Mouse (Mus musculus) cortical plate, adult 2 months (tissue): Measurements from ENCODE around the gene Tmem216. TPM values are rescaled to one million over a fixed set of nuclear protein-coding genes. Genes with fewer than 3 reads are reported as not detected.

Experiments
- H3K27ac ChIP-seq: fragments of 200-500 bp; 2 replicates; pipeline ENCODE4 v1.5.1; 2012; ENCODE audit warnings: low read length, control low read depth, inconsistent platforms; ENCODE audit not compliant: insufficient read depth
- H3K4me1 ChIP-seq: fragments of 200-500 bp; 2 replicates; pipeline ENCODE4 v1.6.1; 2011; ENCODE audit warnings: low read length; ENCODE audit not compliant: control insufficient read depth, insufficient read depth
- H3K4me3 ChIP-seq: fragments of 200-500 bp; 2 replicates; pipeline ENCODE4 v1.5.1; 2011; ENCODE audit warnings: mild to moderate bottlenecking, low read length, control low read depth; ENCODE audit not compliant: insufficient read depth
- CTCF ChIP-seq: fragments of 200-500 bp; IDR thresholded peaks from 2 replicates; pipeline ENCODE4 v1.5.1; 2011; ENCODE audit warnings: mild to moderate bottlenecking, control low read depth, low read length; ENCODE audit not compliant: insufficient read depth; ENCODE audit errors: extremely low read depth
- POLR2A ChIP-seq: fragments of 200-500 bp; IDR thresholded peaks from 2 replicates; pipeline ENCODE4 v1.6.1; 2011; ENCODE audit warnings: mild to moderate bottlenecking, low read length, control low read depth; ENCODE audit not compliant: insufficient read depth; ENCODE audit errors: extremely low read depth
- polyA plus RNA-seq: library from polyadenylated mRNA; depleted of rRNA; stranded (reverse); fragments of >200 nt; gene quantifications from 2 replicates; pipeline ENCODE4 v1.2.3, GENCODE M21; 2012; rRNA removed

The Tmem216 gene
- polyA plus RNA-seq, 1 experiment, result 21.7 TPM

GRCm38 (mm10) chr19:10500581-10500980, 55.5 kb downstream of the Tmem216 start:
- TF ChIP-seq POLR2A, result no peak
- no peak overlapping the region for H3K27ac ChIP-seq

DNA sequence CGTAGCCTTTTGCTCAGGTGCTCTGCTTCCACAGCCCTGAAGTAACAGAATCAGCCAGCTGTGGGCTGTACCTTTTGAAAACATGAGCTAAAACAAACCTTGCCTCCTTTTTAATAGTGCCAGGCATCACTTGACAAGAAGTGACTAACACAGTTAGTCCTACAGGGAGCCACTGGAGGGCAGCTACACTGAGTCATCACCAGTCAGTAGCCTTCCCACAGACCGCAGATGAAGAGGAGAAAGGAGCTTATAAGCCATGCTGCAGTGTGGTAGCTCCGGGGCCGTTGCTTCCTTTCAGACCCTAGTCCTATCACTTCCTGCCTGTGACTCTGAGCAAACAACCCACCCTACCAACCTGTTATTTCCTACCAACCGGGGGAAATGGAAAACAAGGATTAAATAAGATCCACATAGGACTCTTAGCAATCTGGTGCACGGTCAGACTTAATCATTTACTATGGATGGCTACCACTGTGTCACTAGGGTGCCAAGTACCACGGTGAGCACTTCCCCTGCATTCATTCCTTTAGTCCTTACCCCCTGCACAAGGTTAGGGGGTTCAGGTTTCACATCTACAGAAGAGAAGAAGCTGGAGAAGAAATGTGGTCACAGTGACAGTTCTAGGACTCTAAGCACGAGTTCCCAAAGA, 58.4 kb downstream of the Tmem216 start:
- TF ChIP-seq POLR2A (no peak), CTCF (no peak)
- Histone ChIP-seq H3K27ac (no peak overlapping the region), H3K4me1 (peaks cover 5% of the 10 kb centered on the region), H3K4me3 (no peak overlapping the region)

More at GRCm38 (mm10) chr19:10500581-10500980, 55.5 kb downstream of the Tmem216 start:
- H3K4me3 ChIP-seq, result no peak overlapping the region
- peaks cover 5% of the 10 kb centered on the region for H3K4me1 ChIP-seq

DNA sequence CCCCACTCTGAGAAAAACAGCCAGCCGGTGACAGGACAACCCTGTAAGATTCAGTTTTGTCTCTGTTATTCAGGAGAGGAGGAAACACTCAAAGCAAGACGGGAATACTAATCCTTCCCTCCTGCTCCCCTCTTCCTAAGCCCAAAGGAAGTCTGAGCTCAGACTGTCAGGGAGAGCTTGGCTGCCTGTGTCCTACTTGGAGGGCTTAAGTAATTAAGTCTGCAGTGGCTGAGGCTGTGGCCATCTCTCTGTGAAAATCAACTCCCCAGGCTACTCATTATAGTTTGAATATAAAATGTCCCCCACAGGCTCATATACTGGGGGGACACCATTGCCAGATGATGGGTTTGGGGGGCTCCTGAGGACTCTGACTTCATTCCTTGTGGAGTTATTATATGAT, 59.1 kb downstream of the Tmem216 start:
- H3K4me1 ChIP-seq, result peaks cover 5% of the 10 kb centered on the region
- H3K27ac ChIP-seq, result no peak overlapping the region
- no peak for TF ChIP-seq CTCF
- no peak for TF ChIP-seq POLR2A
- no peak overlapping the region for H3K4me3 ChIP-seq

GRCm38 (mm10) chr19:10495670-10496069, 60.4 kb downstream of the Tmem216 start:
- Histone ChIP-seq H3K4me3 (no peak overlapping the region), H3K4me1 (peaks cover 4% of the 10 kb centered on the region), H3K27ac (no peak overlapping the region)
- TF ChIP-seq CTCF (no peak), POLR2A (no peak)

- TF ChIP-seq CTCF (peak; percentile 96), POLR2A (no peak)
- Histone ChIP-seq H3K4me1 (no peaks in the 10 kb centered on the region), H3K27ac (no peak overlapping the region), H3K4me3 (no peak overlapping the region)
Measured at GRCm38 (mm10) chr19:10486264-10486738, 69.7 kb downstream of the Tmem216 start.

Other genes starting within 250 kb of the Tmem216 start
- 213 and 252 TPM in 2 replicates for gene Syt7, start 167.1 kb downstream of the Tmem216 start, polyA plus RNA-seq
- gene Lrrc10b, start 98.8 kb downstream of the Tmem216 start, polyA plus RNA-seq, result 9.5 and 24.2 TPM in 2 replicates
- 1.4 and 2.5 TPM in 2 replicates for gene Ppp1r32, start 73.3 kb downstream of the Tmem216 start, polyA plus RNA-seq
- 79.6 and 83.0 TPM in 2 replicates for gene Cpsf7, start 31.0 kb downstream of the Tmem216 start, polyA plus RNA-seq
- gene Sdhaf2, start 30.1 kb downstream of the Tmem216 start, polyA plus RNA-seq, result 61.8 and 65.1 TPM in 2 replicates
- gene Cyb561a3, start 20.9 kb upstream of the Tmem216 start, polyA plus RNA-seq, result 15.1 and 15.5 TPM in 2 replicates
- 19.1 and 20.1 TPM in 2 replicates for gene Tmem138, start 21.1 kb upstream of the Tmem216 start, polyA plus RNA-seq
- gene Ddb1, start 49.1 kb upstream of the Tmem216 start, polyA plus RNA-seq, result 120 and 123 TPM in 2 replicates
- 16.4 and 17.3 TPM in 2 replicates for gene Tkfc, start 49.4 kb upstream of the Tmem216 start, polyA plus RNA-seq
- 0.68 and 0.81 TPM in 2 replicates for gene Vwce, start 78.0 kb upstream of the Tmem216 start, polyA plus RNA-seq
- not detected in 2 replicates for gene Pga5, start 121.8 kb upstream of the Tmem216 start, polyA plus RNA-seq
- gene Vps37c, start 132.5 kb upstream of the Tmem216 start, polyA plus RNA-seq, result 19.1 and 23.1 TPM in 2 replicates
- 0.08 TPM in 2 replicates for gene Cd5, start 182.8 kb upstream of the Tmem216 start, polyA plus RNA-seq